Mouse (Mus musculus) T-cell, adult 2 months (primary cell): ENCODE results near the gene Tcf7.

Source experiments
- DNase-seq: peaks from one replicate; pipeline ENCODE4 v3.0.0; 2022; ENCODE audit warnings: low spot score

Tcf7 gene

GRCm38 (mm10) chr11:52267271-52267670 lies 15.5 kb downstream of the Tcf7 start:
- DNase-seq = peak; percentile 34

- DNase-seq = peak; percentile 94
These were observed 17.1 kb downstream of the Tcf7 start for GRCm38 (mm10) chr11:52265616-52266307.

GRCm38 (mm10) chr11:52264871-52265270 lies 17.9 kb downstream of the Tcf7 start:
- DNase-seq = peak; percentile 21

GRCm38 (mm10) chr11:52262338-52262737 lies 20.5 kb downstream of the Tcf7 start:
- DNase-seq = no peak

- peak; percentile 77 for DNase-seq
These were observed 20.9 kb downstream of the Tcf7 start for GRCm38 (mm10) chr11:52261937-52262336.

- DNase-seq = peak; percentile 21
These were observed 21.9 kb downstream of the Tcf7 start for GRCm38 (mm10) chr11:52260878-52261277.

- DNase-seq = no peak
These were observed 24.1 kb downstream of the Tcf7 start for GRCm38 (mm10) chr11:52258711-52259110.

GRCm38 (mm10) chr11:52257376-52257775 lies 25.4 kb downstream of the Tcf7 start:
- no peak for DNase-seq

GRCm38 (mm10) chr11:52255077-52255476 lies 27.7 kb downstream of the Tcf7 start:
- no peak for DNase-seq

- DNase-seq = peak; percentile 64
These were observed 29.0 kb downstream of the Tcf7 start for GRCm38 (mm10) chr11:52253674-52254375.

GRCm38 (mm10) chr11:52252692-52253091 lies 30.1 kb downstream of the Tcf7 start:
- DNase-seq = no peak

GRCm38 (mm10) chr11:52251770-52252169 lies 31.0 kb downstream of the Tcf7 start:
- no peak for DNase-seq

- DNase-seq = no peak
These were observed 33.4 kb downstream of the Tcf7 start for GRCm38 (mm10) chr11:52249452-52249851.

GRCm38 (mm10) chr11:52240898-52241542 lies 41.8 kb downstream of the Tcf7 start:
- DNase-seq = peak; percentile 36

- no peak for DNase-seq
These were observed 48.3 kb downstream of the Tcf7 start for GRCm38 (mm10) chr11:52234509-52234908.

GRCm38 (mm10) chr11:52233906-52234305 lies 48.9 kb downstream of the Tcf7 start:
- no peak for DNase-seq

- DNase-seq = no peak
These were observed 49.7 kb downstream of the Tcf7 start for GRCm38 (mm10) chr11:52233043-52233653.

GRCm38 (mm10) chr11:52231606-52232541 lies 50.9 kb downstream of the Tcf7 start, which contains the start of gene Skp1a:
TSS of gene Skp1a (plus strand) at chr11:52231995.
- peak; percentile 89 for DNase-seq

GRCm38 (mm10) chr11:52230694-52231093 lies 52.1 kb downstream of the Tcf7 start:
- no peak for DNase-seq

GRCm38 (mm10) chr11:52228722-52229448 lies 53.9 kb downstream of the Tcf7 start:
- DNase-seq = no peak
